In the genomic region with DNA sequence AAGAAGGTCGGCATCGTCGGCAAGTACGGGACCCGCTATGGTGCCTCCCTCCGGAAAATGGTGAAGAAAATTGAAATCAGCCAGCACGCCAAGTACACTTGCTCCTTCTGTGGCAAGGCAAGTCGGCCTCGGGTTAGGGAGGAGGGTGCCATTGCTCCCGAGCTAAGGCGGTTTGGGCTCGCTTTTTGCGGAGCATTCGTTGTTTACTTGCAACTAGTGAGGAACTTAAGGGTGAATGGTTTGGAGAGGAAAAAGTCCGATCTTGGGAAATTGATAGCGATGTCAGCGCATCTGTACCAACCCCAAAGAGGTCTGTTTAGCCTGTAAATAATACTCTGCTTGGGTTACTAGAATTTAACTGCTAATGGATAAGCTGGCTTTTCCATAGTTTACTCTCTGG, we compare ENCODE assay signal across 8 mouse cellular contexts. TPM values are rescaled to one million over a fixed set of nuclear protein-coding genes. Genes with fewer than 3 reads are reported as not detected.
DNase-seq lines count a peak whose midpoint lies in the region; ATAC-seq and TF ChIP-seq lines count a peak whose summit lies in the region.

No protein-coding gene starts in this region.

- no peak for TF ChIP-seq POLR2A in lung, adult 2 months (IDR thresholded peaks at IDR 0.05; ENCODE audit: borderline replicate concordance, extremely low read depth, low read depth, low read length)

- peak overlapping the region; percentile 98 for H3K4me3 ChIP-seq in lung, adult 2 months (replicated peaks; ENCODE audit: extremely low read depth, low read depth, low read length)
- peak overlapping the region; percentile 66 for H3K4me3 ChIP-seq in heart, embryonic 16.5 days (ENCODE audit: low read length)
- H3K4me3 ChIP-seq in liver, postnatal 0 days (ENCODE audit: low read depth, low read length): peak overlapping the region; percentile 86

- peak overlapping the region; percentile 73 for H3K27ac ChIP-seq in heart, embryonic 16.5 days (ENCODE audit: low read length)
- H3K27ac ChIP-seq in liver, postnatal 0 days (ENCODE audit: low read depth): peak overlapping the region; percentile 87

- peak overlapping the region; percentile 84 for H3K9ac ChIP-seq in heart, embryonic 16.5 days (ENCODE audit: low read length)
- peak overlapping the region; percentile 84 for H3K9ac ChIP-seq in liver, postnatal 0 days (replicated peaks)

- H3K9me3 ChIP-seq in heart, embryonic 16.5 days (replicated peaks; ENCODE audit: control insufficient read depth, low read length): no peaks in the 10 kb centered on the region
- H3K9me3 ChIP-seq in liver, postnatal 0 days (ENCODE audit: low read length): no peaks in the 10 kb centered on the region

- no peak for TF ChIP-seq CTCF in lung, adult 2 months (IDR thresholded peaks at IDR 0.05; ENCODE audit: insufficient read depth, low read length)
- no peak for TF ChIP-seq CTCF in liver, postnatal 0 days (IDR thresholded peaks at IDR 0.05; ENCODE audit: low read depth)

- TF ChIP-seq EP300 in liver, postnatal 0 days (IDR thresholded peaks at IDR 0.05; ENCODE audit: low read depth): no peak

- WGBS in lung, adult 2 months: under 1% methylated on average over 17 of the region's 17 CpGs
- 0% methylated on average over 17 of the region's 17 CpGs for WGBS in heart, embryonic 16.5 days
- WGBS in liver, postnatal 0 days (ENCODE audit: insufficient replicate concordance): 3% methylated on average over 17 of the region's 17 CpGs

- no peak for DNase-seq in lung, adult 2 months
- no peak for DNase-seq in lung, adult 18-20 months
- peak; percentile 13 for DNase-seq in brain, adult 2 months (ENCODE audit: low read depth, low spot score)
- DNase-seq in liver, postnatal 0 days: peak; percentile 51
- no peak for DNase-seq in urinary bladder, postnatal 14 days (ENCODE audit: low spot score)
- DNase-seq in Muller cell, postnatal 12 days (ENCODE audit: inconsistent ontology term): no peak
- no peak for DNase-seq in gastrocnemius, adult 8-10 months (ENCODE audit: low spot score in 2 of 2)

- no peaks in the 10 kb centered on the region for H3K27me3 ChIP-seq in heart, embryonic 16.5 days (ENCODE audit: control insufficient read depth, insufficient read depth, low read length)
- no peaks in the 10 kb centered on the region for H3K27me3 ChIP-seq in liver, postnatal 0 days (ENCODE audit: insufficient read depth, low read length)

- peaks cover 20% of the 10 kb centered on the region for H3K36me3 ChIP-seq in heart, embryonic 16.5 days (ENCODE audit: control insufficient read depth, insufficient read depth)
- peaks cover 30% of the 10 kb centered on the region for H3K36me3 ChIP-seq in liver, postnatal 0 days (replicated peaks; ENCODE audit: insufficient read depth, low read length)

- peak overlapping the region; percentile 77 for H3K4me2 ChIP-seq in heart, embryonic 16.5 days (ENCODE audit: low read depth, low read length)
- peak overlapping the region; percentile 73 for H3K4me2 ChIP-seq in liver, postnatal 0 days (ENCODE audit: low read depth, low read length)

- ATAC-seq in heart, embryonic 16.5 days (replicated peaks; ENCODE audit: extremely low read depth, insufficient read depth, low FRiP score): no peak
- peak; percentile 39; the same call in 1 of the 2 replicates for ATAC-seq in liver, postnatal 0 days

- peaks cover 10% of the 10 kb centered on the region for H3K4me1 ChIP-seq in lung, adult 2 months (ENCODE audit: control insufficient read depth, insufficient read depth, low read length)
- H3K4me1 ChIP-seq in heart, embryonic 16.5 days (ENCODE audit: control insufficient read depth, insufficient read depth, low read length): peaks cover 14% of the 10 kb centered on the region
- peaks cover 11% of the 10 kb centered on the region for H3K4me1 ChIP-seq in liver, postnatal 0 days (ENCODE audit: insufficient read depth)

RNA-seq across cellular contexts. Expression of a gene that starts 0.6 kb away (rescaled TPM):
- 483 and 531 TPM in 2 replicates for polyA plus RNA-seq in lung, adult 2 months (2012; rRNA removed)
- polyA plus RNA-seq in heart, embryonic 16.5 days (2015; fragmentation: Nextera tagmentation; extraction: Ambion mirVana): 726 and 852 TPM in 2 replicates
- 1,210 and 1,257 TPM in 2 replicates for polyA plus RNA-seq in liver, postnatal 0 days (2015; fragmentation: Nextera tagmentation; extraction: Ambion mirVana)
- 100 to 1,000 TPM; 624 to 741 (median 668) TPM for total RNA-seq in gastrocnemius, adult 8-10 months (2022)

RNA-seq across cellular contexts. Expression of a gene that starts 11.3 kb away (rescaled TPM):
- polyA plus RNA-seq in lung, adult 2 months (2012; rRNA removed): not detected in 2 replicates
- not detected in 2 replicates for polyA plus RNA-seq in heart, embryonic 16.5 days (2015; fragmentation: Nextera tagmentation; extraction: Ambion mirVana)
- not detected in 2 replicates for polyA plus RNA-seq in liver, postnatal 0 days (2015; fragmentation: Nextera tagmentation; extraction: Ambion mirVana)
- total RNA-seq in gastrocnemius, adult 8-10 months (2022): not detected

Comparison
In these comparisons a context has a peak if more than half of its experiments do, and no peak if none do; other contexts are left out.
1. DNase-seq: peak in brain, adult 2 months (single experiment) and liver, postnatal 0 days (single experiment); none in lung, adult 2 months (single experiment), lung, adult 18-20 months (0 of 2), urinary bladder, postnatal 14 days (single experiment), Muller cell, postnatal 12 days (single experiment) and gastrocnemius, adult 8-10 months (0 of 2).
2. Peak in every context shown above with its lines, with median percentiles within 50 percentile points of each other: H3K4me3 ChIP-seq.